Mouse (Mus musculus) activated CD4-positive, CD25-positive, alpha-beta regulatory T cell, adult 4 months (primary cell): ENCODE results near the gene Slc7a5. TPM values are rescaled to one million over a fixed set of nuclear protein-coding genes. Genes with fewer than 3 reads are reported as not detected.

Experiments
- ATAC-seq: one replicate; pipeline ENCODE4 v1.8.0; 2017
- polyA plus RNA-seq, 2 experiments: library from polyadenylated mRNA; unstranded; fragments of 100-300 nt; shearing (Covaris generic); gene quantifications; one replicate each; pipeline ENCODE4 v1.2.1; 2017

The Slc7a5 gene
- polyA plus RNA-seq, 2 experiments from 2014 or later: 4.7 to 6.6 TPM

- ATAC-seq: no peak
Measured at GRCm38 (mm10) chr8:121848495-121848894, 59.0 kb downstream of the Slc7a5 start.

GRCm38 (mm10) chr8:121847987-121848386 is 59.5 kb downstream of the Slc7a5 start:
- ATAC-seq: no peak

- no peak for ATAC-seq
Measured at GRCm38 (mm10) chr8:121847261-121847822, 60.2 kb downstream of the Slc7a5 start.

- no peak for ATAC-seq
Measured at GRCm38 (mm10) chr8:121846815-121847214, 60.7 kb downstream of the Slc7a5 start.

GRCm38 (mm10) chr8:121844765-121845164 is 62.7 kb downstream of the Slc7a5 start:
- ATAC-seq: no peak

- ATAC-seq: no peak
Measured at GRCm38 (mm10) chr8:121843184-121843733, 64.2 kb downstream of the Slc7a5 start.

GRCm38 (mm10) chr8:121842064-121842955 is 65.2 kb downstream of the Slc7a5 start:
- no peak for ATAC-seq

- ATAC-seq: peak; percentile 81
Measured at GRCm38 (mm10) chr8:121841242-121841641, 66.3 kb downstream of the Slc7a5 start.

GRCm38 (mm10) chr8:121832503-121832902 is 75.0 kb downstream of the Slc7a5 start:
- peak; percentile 76 for ATAC-seq

- ATAC-seq: no peak
Measured at GRCm38 (mm10) chr8:121832061-121832460, 75.4 kb downstream of the Slc7a5 start.

Other genes starting within 250 kb of the Slc7a5 start
- gene Jph3, start 178.1 kb downstream of the Slc7a5 start, polyA plus RNA-seq: under 1 TPM in 1 of 2 experiments, not detected in 1; 0.12 TPM
- gene Klhdc4, start 78.1 kb downstream of the Slc7a5 start, polyA plus RNA-seq: 10 to 100 TPM; 17.7 to 18.6 TPM
- gene Car5a, start 37.2 kb upstream of the Slc7a5 start, polyA plus RNA-seq: under 1 TPM in 1 of 2 experiments, not detected in 1; 0.40 TPM
- gene Banp, start 42.1 kb upstream of the Slc7a5 start, polyA plus RNA-seq: 10 to 100 TPM; 24.3 to 30.2 TPM